Mouse (Mus musculus) testis, postnatal 10 days (tissue): ENCODE data around the gene Krt222.
A peak's percentile ranks its signal among the peaks of the same experiment; 100 is the strongest.

Experiments
- DNase-seq: peaks from one replicate; pipeline ENCODE4 v3.0.0; 2021; ENCODE audit warnings: low spot score

The Krt222 gene

DNA sequence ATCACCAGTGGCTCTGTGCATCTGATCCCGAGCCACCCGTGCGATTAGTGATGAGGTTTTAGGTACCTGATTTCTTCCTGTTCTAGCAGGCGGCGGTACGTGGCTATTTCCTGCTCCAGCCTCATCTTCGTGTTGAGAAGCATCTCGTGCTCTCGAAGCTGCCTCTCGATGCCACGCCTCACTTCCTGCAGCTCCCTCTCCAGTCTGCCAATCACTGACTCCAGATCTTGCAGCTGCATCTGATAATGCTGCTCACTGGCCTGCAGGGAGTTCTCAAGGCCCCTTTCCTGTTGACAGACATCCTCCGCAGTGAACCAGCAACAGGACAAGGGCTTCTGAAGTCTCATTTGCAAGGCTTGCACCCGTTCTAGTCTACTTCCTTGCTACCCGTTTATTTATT lies 5.4 kb downstream of the Krt222 start:
- no peak for DNase-seq

DNA sequence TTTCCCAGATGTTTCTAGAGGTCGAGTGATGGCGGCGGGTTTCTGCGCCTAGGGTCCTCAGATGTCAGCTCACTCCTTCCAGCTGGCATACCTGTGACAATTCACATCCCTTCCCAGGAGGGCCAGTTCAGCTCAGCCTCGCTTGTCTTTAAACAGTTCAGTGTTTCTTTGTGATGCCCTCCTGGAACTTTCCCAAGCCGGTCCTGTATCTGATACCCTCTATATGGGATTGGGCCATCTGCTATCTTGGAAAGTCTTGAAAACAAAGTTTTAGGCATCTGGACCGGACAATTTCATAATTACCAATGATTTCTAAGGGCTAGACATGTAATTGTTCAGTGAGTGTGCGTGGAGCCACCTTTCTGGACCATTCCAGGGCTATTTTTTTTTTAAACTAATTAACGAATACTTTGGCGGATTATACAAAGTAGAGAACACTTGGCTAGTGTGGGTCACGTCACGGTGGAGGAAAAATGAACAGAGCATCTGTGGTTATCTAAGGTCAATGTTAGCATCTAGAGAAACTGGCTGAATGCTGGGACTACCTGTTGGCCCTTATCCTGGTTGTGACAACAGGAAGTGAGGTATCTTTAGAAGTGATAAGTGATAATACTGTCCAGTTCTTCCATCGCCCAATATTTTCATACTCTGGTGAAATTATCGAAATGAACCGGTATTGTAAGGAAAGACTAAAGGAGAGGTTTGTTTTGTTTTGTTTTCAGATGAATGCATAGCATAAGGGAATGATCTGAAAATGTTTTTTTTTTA lies 12.7 kb downstream of the Krt222 start:
- peak; percentile 65 for DNase-seq

DNA sequence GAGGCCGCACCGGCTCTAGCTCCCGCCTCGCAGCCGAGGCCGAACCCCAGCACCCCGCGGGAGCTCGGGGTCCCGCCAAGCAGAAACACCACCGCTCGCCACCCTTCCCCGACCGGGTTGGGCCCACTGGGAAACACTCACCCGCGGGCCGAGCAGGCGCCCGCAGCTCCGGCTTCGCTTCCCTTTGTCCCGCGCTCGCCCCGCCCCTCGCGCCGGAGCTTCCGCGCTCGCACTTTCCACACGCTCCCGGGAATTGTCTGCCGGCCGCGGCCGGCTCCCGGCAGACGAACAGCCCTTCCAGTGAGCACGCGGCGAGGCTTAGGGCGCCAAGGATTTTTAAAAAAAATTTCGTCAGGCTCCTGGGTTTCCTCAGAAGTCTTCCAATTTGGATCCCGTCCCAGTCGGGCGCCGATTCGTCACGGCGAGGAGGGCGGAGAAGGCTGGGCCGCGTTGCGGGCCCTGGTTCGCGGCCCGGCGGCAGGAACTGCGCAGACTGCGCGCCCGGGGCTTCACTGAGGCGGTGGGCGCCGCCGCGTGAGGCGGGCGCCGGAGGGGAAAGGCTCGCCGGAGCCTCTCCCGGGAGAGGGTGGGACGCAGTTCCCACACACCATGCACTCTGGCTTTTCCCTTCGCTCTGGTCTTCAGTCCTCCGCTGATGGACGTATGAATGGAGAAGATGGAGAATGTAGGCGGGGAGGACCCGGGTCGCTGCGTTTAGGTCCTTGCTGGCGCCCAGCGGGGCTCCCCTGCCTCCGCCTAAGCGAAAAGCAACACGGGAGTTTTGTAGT lies 13.4 kb downstream of the Krt222 start, which contains the start of gene Smarce1:
Gene Smarce1, minus strand, starts transcription at position 757 of the 788 bp plus-strand sequence.
- peak; percentile 89 for DNase-seq

DNA sequence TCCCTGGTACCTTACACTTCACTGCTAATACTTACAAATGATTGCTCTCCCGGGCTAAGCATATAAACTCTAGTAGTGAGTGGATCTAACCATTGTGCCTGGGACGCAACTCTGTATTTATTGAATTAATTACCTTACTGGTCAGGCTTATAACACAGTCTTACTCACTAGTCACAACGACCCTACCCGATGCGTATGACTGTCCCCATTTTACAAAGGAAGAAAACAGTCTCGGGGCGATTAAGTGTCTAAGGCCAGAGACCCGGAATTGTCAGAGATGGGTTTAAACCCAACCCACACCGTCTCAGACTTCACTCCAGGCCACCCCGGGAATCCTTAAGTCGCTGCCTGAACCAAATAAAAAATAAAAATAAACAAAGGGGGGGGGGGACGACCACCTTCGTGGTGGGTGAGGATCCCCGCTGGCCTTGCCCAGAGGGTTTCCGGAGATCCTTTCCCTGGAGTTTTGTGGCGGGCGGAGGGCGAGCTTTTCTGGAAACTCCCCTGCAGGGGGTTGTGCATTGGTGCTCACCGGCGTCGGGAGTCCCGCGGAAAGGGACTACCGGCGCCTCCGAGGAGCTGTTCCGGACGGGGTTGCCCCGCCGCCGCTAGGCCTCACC lies 14.1 kb downstream of the Krt222 start:
- no peak for DNase-seq

DNA sequence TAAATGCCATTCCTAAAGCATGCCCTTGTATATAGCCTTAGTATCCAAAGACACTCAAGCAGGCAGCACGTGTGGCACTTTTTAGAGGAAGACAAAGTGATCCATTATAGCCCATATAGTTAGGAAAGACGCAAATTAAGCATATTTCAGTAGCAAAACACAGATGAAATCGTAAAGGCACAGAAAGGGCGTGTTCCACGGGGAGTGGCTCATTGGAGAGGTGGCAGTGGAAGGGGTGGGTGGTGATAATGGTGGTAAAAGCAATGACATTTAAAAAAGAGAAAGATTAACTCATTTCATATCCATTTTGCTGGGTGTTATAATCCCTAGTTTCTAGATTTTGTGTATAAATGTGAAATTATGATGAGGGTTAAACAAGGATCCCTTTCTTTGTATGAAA lies 17.6 kb downstream of the Krt222 start:
- DNase-seq = no peak

DNA sequence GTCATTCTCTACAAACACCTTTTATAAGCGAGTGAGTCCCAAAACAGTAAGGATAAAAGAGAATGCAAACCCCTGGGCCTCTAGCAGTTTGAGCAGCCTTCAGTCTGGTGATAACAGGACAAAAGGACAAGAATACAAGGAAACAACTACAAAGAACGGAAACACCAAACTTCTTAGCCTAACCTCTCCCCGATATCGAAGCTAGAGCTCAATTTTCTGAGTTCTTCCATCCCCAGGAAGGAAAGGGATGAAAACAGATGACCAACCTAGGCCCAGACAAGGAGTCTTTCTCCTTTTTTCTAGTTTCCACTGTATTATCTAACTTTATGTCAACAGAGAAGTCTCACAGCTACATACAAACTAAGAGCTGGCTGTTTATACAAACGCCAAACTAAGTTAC lies 20.6 kb downstream of the Krt222 start:
- no peak for DNase-seq

DNA sequence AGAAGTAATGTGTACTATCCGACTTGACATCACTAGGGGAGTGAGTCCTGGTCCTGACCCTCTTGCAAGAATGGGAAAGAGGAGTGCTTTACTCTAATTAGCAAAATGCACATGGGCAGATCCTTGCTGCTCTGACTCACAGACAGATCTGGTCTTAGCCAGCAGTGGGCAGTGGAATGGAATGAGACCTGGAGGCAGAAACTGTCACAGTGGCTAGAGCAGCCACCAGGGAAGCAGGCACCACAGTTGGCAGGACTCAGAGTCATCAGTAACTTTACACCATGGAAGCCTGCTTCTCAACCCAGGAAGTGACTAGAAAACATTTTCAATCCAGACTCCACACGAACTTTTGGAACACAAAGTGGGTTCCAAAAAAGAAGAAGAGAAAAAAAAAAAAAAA lies 22.1 kb downstream of the Krt222 start:
- DNase-seq = no peak

DNA sequence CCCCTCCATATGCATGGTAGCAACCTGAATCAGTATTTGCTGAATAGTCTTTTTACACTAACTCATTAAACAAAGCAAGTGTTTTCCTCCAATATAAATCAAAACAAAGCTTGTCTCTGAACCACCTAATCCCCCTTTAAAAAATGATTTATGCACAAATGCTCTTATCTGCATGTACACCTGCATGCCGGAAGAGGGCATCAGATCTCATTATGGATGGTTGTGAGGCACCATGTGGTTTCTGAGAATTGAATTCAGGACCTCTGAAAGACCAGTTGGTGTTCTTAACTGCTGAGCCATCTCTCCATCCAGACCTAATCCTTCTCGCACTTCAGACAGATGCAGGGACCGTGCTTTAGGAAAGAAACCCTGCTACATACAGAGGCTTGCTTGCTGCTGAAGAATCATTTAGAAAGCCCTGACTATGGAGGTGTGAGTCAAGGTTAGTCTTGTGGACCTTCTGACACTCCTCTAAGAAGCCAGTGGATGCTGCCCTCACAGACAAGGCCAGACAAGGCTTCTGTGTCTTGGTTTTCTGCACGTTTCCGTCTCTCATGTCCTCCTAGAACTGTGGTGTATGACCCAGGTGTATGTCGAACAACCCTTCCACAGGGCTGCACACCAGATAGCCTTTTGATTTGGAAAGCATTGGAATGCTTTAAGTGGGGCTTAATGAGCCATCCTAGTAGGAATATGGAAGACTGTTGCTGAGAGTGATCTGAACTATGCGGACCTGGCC lies 26.5 kb downstream of the Krt222 start:
- no peak for DNase-seq

DNA sequence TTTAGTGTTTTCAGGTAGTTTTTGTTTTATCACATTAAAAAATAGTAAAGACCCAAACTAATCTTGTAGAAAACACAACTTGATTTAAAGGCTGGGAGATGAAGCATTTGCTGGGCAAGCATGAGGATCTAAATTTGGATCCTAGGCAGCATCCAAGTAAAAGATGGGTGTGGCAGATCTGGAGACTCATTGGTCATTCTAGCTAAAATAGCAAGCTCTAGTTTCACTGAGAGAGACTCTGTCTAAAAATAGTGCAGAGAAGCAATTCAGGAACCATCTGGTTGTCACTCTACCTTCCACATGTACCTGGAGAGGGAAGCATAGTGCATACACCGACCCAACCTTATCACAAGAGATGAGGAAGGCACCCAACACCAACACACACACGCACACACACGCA lies 27.7 kb downstream of the Krt222 start:
- no peak for DNase-seq

DNA sequence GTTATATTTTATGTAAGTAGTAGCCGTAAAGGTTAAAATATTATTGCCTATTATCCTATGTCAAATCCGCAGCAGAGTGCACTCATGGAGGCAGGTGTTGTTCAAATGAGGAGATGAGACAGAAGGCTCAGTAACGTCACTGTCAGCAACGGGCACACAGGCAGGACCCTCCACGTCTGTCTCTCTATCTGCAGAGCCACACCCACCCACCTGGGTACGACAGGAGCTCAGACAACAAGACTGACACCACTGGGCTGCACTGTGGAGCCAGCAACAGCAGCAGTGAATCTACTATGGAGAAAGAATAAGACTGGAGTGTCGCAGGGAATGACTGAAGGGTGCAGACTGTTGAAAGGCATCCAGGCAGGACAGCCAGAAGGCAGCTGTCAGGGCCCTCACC lies 31.2 kb downstream of the Krt222 start:
- DNase-seq = no peak

DNA sequence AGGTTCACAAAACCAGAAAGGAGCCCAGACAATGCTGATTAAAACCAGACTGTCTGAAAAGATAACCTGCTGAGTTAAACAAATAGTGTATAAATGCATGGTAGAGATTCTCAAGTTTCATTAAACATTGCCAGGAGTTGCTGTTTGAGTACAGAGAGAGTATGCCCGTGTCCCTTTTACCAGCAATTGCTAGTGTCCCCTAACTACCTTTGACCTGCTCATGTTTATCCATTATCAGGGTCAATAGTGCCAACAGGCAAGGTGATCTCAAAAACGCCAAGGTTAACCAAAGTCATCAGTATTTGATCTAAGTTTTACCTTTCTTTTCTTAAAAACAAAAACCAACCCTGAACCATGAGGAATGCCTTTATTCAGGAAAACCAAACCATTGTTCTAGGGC lies 31.9 kb downstream of the Krt222 start:
- DNase-seq = no peak

DNA sequence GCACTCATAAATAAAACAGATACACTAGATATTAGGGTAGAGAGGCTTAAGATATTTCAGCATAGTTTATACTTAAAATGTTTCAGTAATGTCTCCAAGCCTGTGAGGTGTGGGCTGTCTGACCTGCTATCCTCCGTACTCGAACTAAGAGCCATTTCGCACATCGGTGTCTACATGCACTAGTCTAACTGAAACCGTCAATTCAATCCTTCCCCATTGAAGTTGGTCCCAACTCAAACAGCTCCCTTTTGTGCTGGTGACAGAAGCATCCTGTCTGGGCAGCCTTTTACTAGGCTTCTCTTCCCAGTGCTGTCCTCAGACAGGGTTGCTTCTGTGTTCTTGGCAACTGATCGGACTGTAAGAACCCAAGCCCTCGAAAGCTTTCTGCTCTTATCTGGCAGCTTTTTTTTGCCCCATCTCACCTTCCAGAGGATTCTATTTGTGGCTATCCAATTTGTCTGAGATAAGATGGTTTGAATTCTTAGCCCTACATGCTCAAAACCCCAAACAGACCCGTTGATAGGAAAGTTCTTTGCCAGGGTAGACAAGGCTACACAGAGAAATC lies 35.7 kb downstream of the Krt222 start:
- no peak for DNase-seq

DNA sequence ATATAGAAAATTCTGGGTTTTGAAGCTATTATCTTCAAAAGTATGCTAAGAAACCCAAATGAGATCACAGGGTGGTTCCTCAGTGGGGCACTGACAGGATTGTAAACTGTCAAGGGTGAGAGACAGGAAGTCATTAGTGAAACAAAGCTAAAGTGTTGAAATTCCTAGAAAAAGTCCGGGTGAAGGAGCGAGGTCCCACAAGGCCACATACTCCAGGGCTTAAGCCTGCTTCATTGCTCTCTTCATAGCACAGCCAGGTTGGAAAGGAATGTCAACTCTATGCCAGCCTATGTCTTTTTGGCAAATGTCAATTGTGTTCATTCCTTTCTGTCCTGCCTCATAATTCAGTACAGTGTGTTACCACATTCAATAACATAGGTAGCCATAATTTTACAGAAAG lies 36.4 kb downstream of the Krt222 start:
- DNase-seq = no peak

DNA sequence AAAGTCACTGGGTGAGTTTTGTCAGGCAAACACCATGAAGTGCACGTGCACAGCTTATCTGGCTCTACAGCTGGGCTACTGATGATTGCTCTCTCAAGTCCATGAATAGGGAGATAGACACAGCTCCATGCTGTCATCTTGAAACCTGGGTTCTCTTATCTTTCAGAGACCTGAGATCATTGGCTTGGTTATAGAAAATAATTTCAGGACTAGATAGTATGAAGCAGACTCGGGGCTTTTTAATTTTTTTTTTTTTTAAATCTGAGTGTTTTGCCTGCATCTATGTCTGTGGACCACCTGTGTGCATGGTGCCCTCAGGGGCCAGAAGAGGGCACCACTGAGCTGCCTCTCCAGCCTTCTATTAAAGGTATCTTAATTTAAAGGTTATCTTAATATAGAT lies 36.9 kb downstream of the Krt222 start:
- DNase-seq = peak; percentile 56

DNA sequence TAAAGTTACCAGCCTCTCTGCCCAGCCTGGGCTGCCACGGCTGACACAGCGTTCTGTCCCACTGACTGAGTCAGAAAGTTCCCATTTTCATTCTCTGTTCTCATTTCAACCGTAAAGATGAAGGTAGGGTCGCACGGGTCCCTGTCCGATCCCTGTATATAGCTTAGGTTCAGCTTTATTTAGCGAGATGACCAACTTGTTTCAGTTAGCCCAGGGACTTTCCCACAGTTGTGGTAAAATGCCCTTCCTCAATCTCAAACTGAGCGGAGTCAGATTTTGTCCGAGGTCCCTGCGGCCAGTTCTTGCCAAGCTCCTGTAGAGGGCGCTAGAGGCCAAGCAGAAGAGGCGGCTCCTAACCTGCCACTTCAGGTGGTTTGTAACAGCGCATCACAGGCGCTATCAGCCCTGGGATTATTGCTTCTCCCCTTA lies 54.7 kb downstream of the Krt222 start:
- peak; percentile 67 for DNase-seq

DNA sequence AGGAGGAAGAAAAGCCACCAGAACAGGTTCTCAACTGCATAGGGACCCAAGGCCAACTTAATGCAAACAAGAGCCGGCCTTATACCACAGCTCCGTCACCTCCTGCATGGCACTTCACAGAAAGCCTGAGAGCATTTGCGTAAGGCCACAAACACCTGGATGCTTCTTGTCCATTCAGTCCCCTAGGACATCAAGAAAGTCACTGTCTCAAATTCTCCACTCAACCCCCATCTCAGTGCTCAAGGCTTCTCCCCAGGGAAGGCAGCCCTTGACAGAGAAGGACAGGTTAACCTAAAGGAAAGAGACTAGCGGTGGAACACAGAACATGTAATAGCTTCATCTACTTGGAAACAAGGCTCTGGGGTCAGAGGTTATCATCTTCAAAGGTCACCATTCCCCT lies 56.5 kb downstream of the Krt222 start:
- DNase-seq = no peak

DNA sequence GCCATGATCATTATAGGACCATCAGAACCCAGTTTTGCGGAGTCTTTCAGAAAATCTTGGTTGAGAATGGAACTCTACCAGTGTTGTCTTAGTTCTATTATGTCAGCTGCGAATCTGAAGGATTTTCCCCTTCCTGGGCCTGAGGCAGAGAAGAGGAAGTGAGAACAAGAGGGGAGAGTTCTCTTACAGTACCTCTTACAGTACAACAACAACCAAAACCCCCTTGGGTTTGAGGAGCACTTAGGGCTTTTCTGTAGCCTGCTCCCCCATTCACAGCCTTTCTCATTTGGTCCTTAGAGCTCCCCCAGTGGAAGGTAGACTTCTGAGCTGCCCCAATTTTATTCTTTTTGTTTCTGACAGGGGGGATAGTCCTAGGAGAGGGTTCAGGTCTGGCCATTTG lies 57.0 kb downstream of the Krt222 start:
- no peak for DNase-seq
